Mouse (Mus musculus) hindbrain, embryonic 10.5 days (tissue): ENCODE results near the gene Trpc3. TPM values are rescaled to one million over a fixed set of nuclear protein-coding genes. Genes with fewer than 3 reads are reported as not detected.

ENCODE experiments used
- DNase-seq: peaks from one replicate; pipeline ENCODE4 v3.0.0-alpha.2; 2017; ENCODE audit warnings: low spot score
- H3K27ac ChIP-seq: fragments of 300-500 bp; sonication (generic); 2 replicates; pipeline ENCODE4 v1.5.1; 2016; ENCODE audit warnings: mild to moderate bottlenecking, moderate library complexity
- H3K27me3 ChIP-seq: fragments of 300-500 bp; sonication (generic); 2 replicates; pipeline ENCODE4 v1.6.1; 2016; ENCODE audit warnings: mild to moderate bottlenecking; ENCODE audit not compliant: poor library complexity, insufficient read depth, severe bottlenecking
- H3K36me3 ChIP-seq: fragments of 300-500 bp; sonication (generic); 2 replicates; pipeline ENCODE4 v1.6.1; 2016; ENCODE audit warnings: mild to moderate bottlenecking, moderate library complexity
- H3K4me1 ChIP-seq: fragments of 300-500 bp; sonication (generic); replicated peaks from 2 replicates; pipeline ENCODE4 v1.6.1; 2016; ENCODE audit warnings: mild to moderate bottlenecking
- H3K4me3 ChIP-seq: fragments of 300-500 bp; sonication (generic); 2 replicates; pipeline ENCODE4 v1.5.1; 2016; ENCODE audit warnings: mild to moderate bottlenecking, moderate library complexity
- H3K9me3 ChIP-seq: fragments of 300-500 bp; sonication (generic); 2 replicates; pipeline ENCODE4 v1.6.1; 2016; ENCODE audit warnings: mild to moderate bottlenecking, moderate library complexity
- WGBS: fragments of 180-500 bp; shearing (Covaris S2); methylation state at CpG from one replicate; pipeline ENCODE4 v1.1.7; 2016; 5-methylcytosine and 5-hydroxymethylcytosine counted together
- polyA plus RNA-seq: library from polyadenylated mRNA; unstranded; fragments of >200 nt; fragmentation: Nextera tagmentation; extraction: Ambion mirVana; gene quantifications from 2 replicates; pipeline ENCODE4 v1.2.1, GENCODE M21; 2016

Trpc3 gene
- polyA plus RNA-seq, 1 experiment from 2014 or later = 3.5 TPM

GRCm38 (mm10) chr3:36571361-36571826 lies 118.6 kb downstream of the Trpc3 start:
- DNase-seq = no peak
- WGBS = under 1% methylated on average over 46 of the region's 46 CpGs
- peak overlapping the region; percentile 97 for H3K27ac ChIP-seq
- H3K27me3 ChIP-seq = no peaks in the 10 kb centered on the region
- H3K9me3 ChIP-seq = no peaks in the 10 kb centered on the region
- H3K4me3 ChIP-seq = peak overlapping the region; percentile 97
- H3K4me1 ChIP-seq = peaks cover 24% of the 10 kb centered on the region
- peaks cover 43% of the 10 kb centered on the region for H3K36me3 ChIP-seq

Other genes with a start within 250 kb of the Trpc3 start
- gene Anxa5, start 214.3 kb downstream of the Trpc3 start, polyA plus RNA-seq = 115 and 120 TPM in 2 replicates
- gene 1810062G17Rik, start 214.2 kb downstream of the Trpc3 start, polyA plus RNA-seq = 0.36 and 0.63 TPM in 2 replicates
- 0.07 and 0.50 TPM in 2 replicates for gene Gm11549, start 168.4 kb downstream of the Trpc3 start, polyA plus RNA-seq
- gene Exosc9, start 137.6 kb downstream of the Trpc3 start, polyA plus RNA-seq = 91.7 and 101 TPM in 2 replicates
- 217 and 241 TPM in 2 replicates for gene Ccna2, start 118.0 kb downstream of the Trpc3 start, polyA plus RNA-seq
- gene Bbs7, start 76.7 kb downstream of the Trpc3 start, polyA plus RNA-seq = 17.1 and 18.6 TPM in 2 replicates
- gene 4932438A13Rik, start 172.9 kb upstream of the Trpc3 start, polyA plus RNA-seq = 37.6 and 38.6 TPM in 2 replicates